Mouse (Mus musculus) cerebellum, postnatal 14 days (tissue): ENCODE measurements at regions not wholly inside any gene's neighbourhood (a gene's known extent, or its start where the extent isn't known, plus 50 kb on each side); places are given as distances from the start of the nearest gene placed in this dataset.

Experiments
- DNase-seq, 2 experiments: peaks; one replicate each; pipeline ENCODE4 v3.0.0; 2021; ENCODE audit warnings: mixed read lengths in 2 of 2

DNA sequence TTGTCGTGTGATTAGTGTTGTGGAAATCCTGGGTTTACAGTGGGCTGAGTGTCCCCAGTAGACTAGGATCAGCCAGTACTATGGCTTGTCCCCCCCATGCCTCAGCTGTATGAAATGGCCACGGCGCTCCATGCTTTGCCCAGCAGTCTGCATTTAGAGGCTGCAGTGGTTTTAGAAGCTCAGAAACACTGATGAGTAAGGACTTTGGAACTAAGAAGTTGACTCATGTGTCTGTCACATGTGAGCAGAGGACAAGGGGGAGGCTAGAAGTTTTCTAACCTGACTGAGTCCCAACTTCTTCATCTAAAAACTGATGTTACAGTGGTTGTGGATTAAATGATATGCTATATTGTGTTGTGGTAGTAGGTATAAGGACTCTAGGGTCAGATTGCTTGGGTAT, 371.5 kb downstream of the Bckdhb start:
- no peak for DNase-seq

DNA sequence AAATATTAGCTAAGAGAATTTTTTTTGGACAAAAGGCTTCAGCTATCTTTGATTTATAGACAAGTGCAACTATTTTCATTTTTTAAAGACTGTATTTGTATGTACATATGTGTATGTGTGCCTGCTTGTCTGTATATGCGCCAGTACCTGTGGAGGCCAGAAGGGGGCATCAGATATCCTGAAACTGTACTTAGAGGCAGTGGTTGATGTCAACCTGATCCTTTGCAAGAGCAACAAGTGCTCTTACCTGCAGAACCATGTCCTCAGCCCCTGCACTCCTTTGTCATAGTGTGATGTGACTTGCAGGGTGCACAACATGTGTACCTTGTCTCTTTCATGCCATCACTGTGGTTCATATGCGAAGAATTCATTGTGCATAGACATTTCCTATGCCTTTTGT, 379.5 kb downstream of the Bckdhb start:
- DNase-seq: peak in 1 of 2 experiments; percentile 11

DNA sequence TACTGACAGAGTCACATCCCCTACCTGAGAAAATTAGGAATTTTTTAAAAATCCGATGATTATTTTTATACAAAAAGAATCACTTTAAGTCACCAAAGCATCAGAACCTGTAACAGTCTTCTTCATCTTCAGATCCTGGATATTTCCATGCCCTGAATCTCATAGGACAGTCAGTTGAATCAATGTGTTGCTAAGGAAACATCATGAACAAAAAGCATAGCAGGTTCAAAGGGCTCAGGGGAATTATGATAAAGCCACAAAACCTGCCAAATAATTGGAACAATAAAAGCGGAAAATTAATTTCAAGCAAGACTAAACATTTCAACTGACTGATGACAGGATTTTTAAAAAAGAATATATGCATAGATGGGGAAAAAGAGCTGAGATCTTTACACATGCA, 393.9 kb downstream of the Bckdhb start:
- DNase-seq: no peak

DNA sequence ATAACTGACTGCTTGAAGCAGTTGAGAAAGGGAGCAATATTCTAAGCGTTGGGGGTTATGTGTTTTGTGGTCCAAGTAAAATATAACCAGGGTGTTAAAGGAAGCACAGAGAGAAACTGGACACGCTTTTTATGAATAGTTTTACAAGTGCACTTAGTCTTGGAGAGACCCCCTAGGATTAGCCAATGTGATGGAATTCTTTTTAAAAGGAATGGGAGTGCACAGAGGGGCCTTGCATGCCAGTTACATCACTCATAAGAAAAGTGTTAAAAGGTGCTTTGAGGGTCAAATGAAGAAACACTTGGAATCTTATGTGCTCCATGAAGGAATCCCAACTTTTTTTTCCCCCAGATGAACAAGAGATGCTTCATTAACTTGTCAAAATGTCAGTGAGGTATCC, 394.4 kb downstream of the Bckdhb start:
- DNase-seq: no peak

DNA sequence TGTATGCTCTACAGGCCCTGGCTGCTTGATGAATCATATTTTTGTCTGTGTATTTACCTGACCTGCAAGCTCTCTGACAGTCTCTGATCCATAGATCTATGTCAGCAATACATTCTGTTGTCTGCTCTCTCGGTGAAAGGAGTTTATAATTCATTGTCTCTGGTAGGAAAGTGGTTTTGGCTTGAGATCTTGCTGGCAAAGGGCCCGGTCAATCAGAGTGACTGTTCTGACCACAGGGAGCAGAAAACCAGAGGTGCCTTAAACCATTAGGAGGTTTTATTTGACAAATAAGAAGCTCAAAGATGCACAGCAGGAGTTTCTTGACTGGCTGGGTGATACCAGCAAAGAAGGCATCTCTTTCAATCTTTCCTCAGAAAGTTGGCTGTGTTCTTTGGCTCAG, 398.2 kb downstream of the Bckdhb start:
- DNase-seq: peak; percentile 13 to 31

DNA sequence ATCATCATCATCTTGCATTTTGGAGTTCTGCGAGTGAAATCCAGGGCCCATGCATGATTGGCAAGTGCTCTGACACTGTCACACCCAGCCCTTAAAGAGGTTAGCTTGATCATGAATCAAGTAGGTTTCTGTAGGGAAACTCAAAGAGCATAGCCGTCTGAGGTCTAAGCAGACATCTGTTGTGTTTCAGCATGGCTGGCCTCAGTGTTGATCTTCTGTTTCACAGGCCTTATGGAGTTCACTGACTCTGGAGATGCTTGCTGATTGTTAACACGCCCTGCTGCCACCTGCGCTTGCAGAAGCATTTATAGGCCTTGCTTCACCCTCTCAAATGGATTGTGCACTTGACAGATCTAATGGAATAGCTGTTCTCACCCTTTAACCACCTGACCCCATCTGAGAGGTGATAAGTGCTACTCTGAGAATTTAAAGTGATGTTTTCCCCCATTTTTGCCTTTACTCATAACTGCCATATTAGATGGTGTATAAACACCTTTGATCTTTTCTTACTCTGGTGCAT, 406.2 kb downstream of the Bckdhb start:
- DNase-seq: peak in 1 of 2 experiments; percentile 9

DNA sequence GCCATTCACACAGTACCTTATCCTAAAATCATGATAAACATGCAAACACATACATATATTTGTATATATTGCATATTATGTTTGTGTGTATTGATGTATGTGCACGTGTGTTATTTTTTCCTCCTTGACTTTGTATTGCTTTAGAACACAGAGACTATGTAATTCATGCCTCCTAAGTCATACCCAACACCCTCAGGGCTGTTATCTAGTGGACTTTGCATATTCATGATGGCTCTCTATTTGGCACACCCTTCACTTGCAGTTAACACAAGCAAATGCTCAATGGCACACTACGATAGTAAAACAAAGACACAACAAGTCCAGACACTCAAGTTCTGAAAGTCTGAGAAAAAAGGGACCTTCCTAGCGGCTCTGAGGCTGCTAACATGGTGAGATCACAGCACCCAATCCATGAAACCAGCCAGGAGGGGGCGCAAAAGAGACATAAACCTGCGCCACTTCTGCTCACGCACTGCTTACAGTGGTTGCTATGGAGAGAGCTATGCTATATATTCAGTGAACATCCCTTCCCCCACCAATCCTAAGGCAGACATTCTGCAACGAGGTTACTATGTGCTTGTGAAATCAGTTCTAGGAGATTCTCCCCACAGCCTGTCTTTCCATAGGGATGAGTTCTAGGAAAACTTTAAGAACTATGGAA, 418.6 kb downstream of the Bckdhb start:
- DNase-seq: peak; percentile 89 to 92

DNA sequence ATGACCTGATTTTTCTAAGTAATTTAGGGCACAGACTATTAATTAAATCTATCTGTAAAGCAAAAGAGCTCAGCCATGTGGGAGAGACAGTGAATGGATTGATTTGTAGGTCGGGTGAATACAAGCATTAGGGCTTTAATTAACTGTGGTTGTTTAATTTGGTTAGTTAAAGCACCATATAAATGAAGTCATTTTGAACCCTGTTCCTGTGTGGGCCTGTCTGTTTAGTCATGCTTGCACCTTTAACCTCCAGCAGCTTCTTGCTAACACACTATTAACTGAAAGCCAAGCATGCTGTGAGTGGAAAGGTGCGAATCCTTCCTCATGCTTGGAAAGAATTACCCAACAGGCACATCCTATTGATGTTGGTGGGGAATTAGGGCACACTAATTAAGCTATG, 425.3 kb downstream of the Bckdhb start:
- no peak for DNase-seq

DNA sequence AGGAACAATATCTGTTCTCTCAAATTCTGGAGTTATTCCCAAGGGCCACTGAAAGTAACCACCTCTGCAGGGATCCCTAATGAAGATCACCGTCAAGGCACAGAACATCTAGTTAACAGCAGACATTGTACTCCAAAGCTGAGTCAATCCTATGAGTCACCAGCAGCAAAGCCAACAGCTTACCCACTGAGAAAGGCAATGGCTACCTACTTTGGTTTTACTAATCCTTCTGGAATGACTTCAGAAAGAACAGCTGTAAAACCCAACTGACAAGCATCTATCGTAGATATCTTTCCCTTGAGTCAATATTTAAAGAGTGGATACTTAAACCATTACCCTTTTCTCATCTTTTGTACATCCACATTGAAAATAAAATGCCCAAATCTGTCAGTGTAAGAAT, 429.5 kb downstream of the Bckdhb start:
- DNase-seq: no peak

DNA sequence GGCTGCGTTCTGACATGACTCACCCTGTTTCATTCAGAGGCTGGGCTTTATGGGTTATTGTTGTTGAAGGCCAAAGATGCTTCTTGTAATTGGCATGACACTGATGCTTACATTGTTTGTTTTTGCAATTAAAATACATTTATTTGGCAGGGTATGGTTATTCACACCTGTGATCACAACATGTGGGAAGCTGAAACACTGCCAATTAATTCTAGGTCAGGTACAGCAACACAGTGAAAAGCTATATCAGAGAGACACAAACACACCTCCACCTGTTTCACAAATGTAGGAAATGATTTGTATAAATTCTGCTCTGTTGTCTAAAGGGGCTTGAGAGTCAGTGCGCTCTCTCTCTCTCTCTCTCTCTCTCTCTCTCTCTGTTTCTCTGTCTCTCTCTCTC, 431.2 kb downstream of the Bckdhb start:
- peak in 1 of 2 experiments; percentile 35 for DNase-seq

DNA sequence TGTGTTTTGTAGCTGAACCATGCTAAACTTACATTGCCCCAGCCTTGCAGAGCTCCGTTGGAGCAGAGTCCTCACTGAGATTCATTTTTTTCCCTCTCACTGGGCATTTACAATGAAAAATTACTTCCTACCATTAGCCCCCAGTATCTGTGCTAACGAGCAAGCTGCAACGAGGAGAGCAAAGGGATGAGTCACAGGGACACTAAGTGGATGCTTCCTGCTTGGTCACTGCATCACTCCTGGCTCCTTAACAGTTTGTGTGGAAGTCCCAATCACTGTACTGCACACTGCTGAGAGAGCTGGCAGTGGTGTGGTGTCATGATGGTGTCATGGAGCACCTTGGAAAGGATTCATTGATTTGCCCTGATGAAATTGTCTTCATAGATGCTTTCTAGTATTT, 434.9 kb downstream of the Bckdhb start:
- DNase-seq: peak; percentile 22 to 47

DNA sequence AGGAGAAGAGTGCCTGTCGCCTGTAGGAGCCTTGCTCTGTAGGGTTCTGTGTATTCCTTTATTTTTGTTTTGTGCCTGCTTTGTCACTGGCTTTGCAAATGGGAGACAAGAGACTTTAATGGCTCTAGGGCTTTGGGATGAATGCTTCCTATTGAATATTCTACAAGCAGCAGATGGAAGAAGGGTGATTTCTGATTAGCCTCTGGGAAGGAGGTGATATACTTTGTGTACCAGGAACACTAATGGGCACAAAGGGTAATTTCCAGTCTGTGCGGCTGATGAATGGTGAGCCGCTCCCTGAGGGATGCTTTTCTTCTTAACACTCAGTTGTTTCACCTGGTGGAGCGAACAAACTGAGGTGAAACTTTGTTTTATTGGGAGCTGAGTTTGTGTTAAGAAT, 435.5 kb downstream of the Bckdhb start:
- no peak for DNase-seq

DNA sequence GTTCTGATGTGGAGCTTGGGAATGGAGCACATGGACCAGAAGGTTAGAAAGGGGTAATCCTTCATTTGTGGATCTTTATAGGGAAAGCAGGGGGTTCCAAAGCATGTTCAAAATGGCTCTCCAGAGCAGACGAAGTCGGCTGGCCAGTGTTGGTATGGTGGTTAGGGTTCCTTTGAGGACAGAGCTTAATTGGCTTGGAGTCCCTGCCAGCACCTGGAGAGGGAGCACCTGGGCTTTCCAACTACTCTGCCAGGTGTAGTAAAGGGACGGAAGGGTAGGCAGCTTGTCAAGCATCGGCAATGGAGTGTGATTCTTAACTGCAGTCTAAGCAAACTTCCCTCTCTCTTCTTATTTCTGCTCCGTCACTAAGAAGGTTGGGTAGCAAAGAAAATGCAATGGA, 438.5 kb downstream of the Bckdhb start:
- DNase-seq: peak; percentile 80 to 85

DNA sequence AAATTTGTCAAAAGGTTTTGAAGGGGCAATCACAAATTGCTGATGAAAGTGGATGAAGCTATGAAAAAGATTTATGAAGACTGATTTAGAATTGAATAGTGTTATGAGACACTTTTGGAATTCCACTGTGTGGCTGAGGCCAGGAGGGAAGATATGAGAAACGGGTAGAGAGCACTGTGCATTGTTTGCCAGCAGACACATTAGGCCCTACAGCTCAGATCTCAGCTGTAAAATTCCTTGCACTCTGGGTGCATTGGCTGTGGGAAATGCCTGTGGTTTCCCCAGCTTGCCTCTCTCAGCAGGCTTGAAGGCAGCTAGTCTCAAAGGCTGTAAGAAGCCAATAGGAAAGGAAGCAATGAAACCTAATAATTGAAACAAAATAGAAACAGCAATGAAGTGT, 444.3 kb downstream of the Bckdhb start:
- peak in 1 of 2 experiments; percentile 28 for DNase-seq

DNA sequence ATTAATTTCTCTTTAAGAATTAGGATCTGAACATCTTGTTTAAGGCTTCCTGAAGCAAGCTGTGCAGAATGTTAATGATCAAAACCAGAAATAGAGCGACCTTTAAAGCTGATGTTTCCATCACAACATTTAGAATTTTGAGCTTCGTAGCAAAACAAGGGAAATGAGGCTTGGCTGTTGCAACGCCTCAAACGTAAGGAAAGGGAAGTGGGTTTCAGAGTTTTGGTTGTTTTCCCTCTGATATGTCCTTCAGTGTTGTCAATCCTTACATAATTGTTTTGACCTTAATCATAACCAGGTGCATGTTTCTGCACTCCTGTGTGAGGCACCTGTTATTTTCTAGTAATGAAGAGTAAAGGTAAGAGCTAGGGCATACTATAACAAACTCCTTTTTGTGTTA, 445.3 kb downstream of the Bckdhb start:
- no peak for DNase-seq

DNA sequence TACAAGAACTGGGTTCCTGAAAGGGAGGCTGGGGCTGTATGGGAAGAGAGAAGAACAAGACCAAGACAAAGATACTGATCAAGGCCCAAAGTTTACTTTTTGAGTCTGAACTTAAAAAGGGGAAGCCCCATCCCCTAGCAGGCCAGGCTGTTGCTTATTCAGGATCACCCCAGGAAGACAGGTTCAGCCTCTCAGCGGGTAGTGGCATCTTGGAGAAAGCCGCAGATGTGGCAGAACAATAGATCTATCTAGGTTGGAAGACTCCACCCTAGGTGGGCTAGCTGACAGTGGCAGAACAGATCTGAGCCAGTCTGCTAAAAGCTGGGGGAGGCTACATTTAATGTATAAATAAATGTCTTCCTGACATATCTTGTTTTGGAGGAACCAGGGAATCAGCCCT, 450.8 kb downstream of the Bckdhb start:
- DNase-seq: no peak

DNA sequence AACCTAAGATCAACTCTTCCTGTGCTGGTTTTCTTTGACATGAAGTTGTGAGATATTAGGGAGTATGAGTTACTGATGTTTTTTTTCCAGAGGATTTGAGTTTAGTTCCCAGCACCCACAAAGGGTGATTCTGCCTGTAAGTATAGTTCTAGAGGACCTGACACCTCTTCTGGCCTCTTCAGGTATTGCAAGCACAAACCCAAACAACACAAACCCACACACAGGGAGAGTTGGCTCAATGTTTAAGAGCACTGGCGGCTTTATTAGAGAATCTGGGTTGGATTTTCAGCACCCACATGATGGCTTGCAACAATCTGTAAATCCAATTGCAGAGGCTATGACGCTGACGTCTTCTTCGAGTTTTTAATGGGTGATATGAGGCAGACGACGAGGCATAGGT, 451.7 kb downstream of the Bckdhb start:
- DNase-seq: no peak

DNA sequence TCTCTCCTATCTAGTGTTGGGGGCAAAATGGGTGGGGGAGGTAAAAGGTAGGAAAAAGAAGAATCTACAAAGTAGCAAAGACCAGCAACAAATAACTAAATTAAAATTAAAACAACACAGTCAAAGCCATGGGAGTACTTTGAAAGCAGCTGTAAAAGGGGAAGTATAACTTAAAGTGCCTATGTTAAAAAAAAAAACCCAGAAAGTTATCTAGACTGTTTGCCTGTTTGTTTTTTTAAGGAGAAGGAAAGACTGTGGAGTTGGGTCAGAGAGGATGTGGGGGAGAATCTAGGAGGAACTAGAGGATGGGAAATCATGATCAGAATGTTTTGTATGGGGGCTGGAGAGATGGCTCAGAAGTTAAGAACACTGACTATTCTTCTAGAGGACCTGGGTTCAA, 457.0 kb downstream of the Bckdhb start:
- no peak for DNase-seq

DNA sequence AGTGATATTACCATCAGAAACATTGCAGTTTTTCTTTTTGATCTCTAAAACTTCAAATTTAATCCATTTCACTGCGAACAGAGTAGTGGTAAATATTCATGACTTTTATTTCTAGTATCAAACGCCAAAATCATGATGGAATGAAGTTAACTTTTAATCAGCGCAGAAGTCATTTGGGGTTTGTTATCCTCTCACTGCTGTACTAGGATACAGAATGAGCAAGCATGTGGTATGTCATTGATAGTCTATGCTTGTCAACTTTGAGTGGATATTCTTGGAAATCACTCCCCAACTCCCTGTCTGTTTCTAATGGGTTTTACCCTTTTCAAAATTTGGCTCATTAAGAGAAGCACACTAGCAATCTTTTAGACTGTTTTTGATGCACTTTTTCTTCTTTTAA, 464.9 kb downstream of the Bckdhb start:
- DNase-seq: no peak

DNA sequence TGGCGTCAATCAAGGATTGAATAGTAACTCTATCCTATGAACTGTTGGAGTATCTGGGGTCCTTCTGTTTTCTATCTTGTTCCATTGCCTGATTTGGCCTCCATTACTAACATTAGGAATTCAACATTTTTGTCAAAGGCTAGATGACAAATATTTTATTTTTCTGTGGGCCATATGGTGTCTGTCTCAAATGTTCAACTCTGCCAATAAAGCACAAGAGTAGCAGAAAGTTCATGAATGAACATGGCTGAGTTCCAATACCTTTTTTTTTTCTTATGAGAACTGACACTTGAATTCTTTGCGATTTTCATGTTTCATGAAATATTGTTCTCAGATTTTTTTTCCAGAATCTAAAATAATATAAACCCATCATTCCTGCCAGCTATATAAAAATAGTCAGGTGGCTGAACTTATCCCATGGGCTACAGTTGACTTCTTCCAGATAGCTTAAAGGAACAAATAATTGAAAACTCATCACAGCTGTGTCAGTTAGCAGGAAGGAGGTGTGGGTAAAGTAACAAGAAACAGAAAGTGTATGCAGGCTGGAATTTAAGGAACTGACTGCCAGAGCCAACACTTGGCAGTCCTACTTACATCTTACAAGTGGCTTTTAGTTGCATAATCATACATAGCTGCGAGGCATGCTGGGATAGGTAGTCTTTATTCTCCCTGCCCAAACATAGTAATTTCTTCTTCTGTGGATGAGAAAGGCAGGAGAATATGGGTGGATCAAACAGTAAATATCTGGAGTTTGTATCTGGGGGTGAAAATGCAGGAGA, 469.8 kb downstream of the Bckdhb start:
- no peak for DNase-seq

DNA sequence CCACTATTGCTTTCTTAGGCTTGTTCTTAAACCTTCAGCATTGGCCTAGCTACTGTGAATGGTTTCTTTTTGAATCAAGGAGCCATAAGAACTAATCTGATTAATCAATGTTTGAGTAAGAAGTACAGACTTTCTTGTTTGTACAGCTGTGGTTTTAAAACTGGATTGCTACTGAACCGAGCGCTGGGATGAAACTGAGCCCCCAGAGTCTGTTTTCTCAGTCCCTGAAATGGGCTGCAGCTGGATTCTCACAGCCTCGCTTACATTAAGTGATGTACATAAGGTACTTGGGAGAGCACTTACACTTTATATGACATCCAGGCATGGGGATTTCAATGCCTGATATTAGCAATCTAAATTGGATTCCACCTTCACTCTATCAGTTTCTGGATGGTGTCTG, 474.5 kb downstream of the Bckdhb start:
- no peak for DNase-seq

DNA sequence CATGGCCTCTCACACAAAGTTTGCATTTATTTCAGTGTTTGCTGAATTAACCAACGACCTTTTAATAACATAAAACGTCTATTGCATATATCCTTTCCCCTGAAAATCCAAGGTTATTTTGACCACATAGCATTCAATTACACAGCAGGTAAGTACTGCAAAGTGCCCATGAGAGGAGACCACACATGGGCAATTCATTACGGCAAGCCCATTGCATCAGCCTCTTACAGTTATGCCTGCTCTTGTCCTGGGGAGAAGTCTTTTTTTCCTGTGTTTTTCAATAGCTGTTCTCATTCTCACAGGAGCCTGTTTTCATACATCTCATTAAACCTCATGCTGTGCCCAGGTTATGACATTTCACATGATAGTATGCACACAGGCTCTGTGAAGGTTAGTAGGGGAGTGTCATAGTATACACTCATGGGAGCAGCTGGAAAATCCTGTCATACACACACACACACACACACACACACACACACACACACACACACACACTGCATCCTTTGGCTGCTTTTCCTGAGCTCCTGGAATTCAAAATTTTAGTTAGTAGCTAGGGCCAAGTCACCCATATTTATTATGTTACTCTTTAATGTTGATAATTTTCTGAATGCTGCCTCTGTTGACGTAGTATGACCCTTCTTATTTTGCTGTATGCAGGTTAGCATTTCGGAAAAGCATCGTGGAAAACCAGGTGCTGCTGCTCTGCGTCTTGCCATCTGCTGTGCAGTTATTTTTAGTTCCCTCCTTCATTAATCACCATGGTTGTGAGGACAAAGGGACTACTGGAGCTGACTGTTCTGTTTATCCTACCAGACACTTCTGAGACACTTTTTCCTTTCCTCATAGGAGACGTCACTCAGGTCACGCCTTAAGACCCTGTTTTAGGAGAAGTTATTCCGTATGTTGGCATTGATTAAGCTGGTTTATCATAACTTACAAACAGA, 483.6 kb downstream of the Bckdhb start:
- DNase-seq: peak; percentile 68 to 70
